Mouse (Mus musculus) forebrain, embryonic 14.5 days (tissue): Measurements from ENCODE around the gene Ift81. TPM values are rescaled to one million over a fixed set of nuclear protein-coding genes. Genes with fewer than 3 reads are reported as not detected.
"Not testable (repeated sequence)": the region's sequence is repeated elsewhere in the genome, so short reads cannot be mapped to it uniquely, and the experiment has no call there.

Experiments used
- ATAC-seq: fragments of 200-750 bp; cut with Nextera tagmentation; 2 replicates; pipeline ENCODE4 v1.8.0; 2017; ENCODE audit warnings: mild to moderate bottlenecking, moderate library complexity
- DNase-seq: peaks from one replicate; pipeline ENCODE4 v3.0.0-alpha.2; 2015; ENCODE audit warnings: low spot score
- H3K27ac ChIP-seq: fragments of 300-500 bp; sonication (generic); 2 replicates; pipeline ENCODE4 v1.5.1; 2014; ENCODE audit warnings: low read depth, mild to moderate bottlenecking, control low read depth, low read length, moderate library complexity
- H3K27me3 ChIP-seq: fragments of 300-500 bp; sonication (generic); replicated peaks from 2 replicates; pipeline ENCODE4 v1.6.1; 2014; ENCODE audit warnings: low read length, control low read depth, mixed read lengths; ENCODE audit not compliant: control insufficient read depth, insufficient read depth
- H3K36me3 ChIP-seq: fragments of 300-500 bp; sonication (generic); 2 replicates; pipeline ENCODE4 v1.6.1; 2014; ENCODE audit warnings: low read length, control low read depth; ENCODE audit not compliant: control insufficient read depth, insufficient read depth
- H3K4me1 ChIP-seq: fragments of 300-500 bp; sonication (generic); 2 replicates; pipeline ENCODE4 v1.6.1; 2014; ENCODE audit warnings: antibody characterized with exemption, low read length, control low read depth; ENCODE audit not compliant: control insufficient read depth, insufficient read depth
- H3K4me2 ChIP-seq: fragments of 300-500 bp; sonication (generic); 2 replicates; pipeline ENCODE4 v1.6.1; 2014; ENCODE audit warnings: mild to moderate bottlenecking, control low read depth, low read length
- H3K4me3 ChIP-seq: fragments of 300-500 bp; sonication (generic); 2 replicates; pipeline ENCODE4 v1.5.1; 2014; ENCODE audit warnings: low read depth, low read length, control low read depth
- H3K9ac ChIP-seq: fragments of 300-500 bp; sonication (generic); 2 replicates; pipeline ENCODE4 v1.6.1; 2014; ENCODE audit warnings: mild to moderate bottlenecking, low read length, control low read depth, moderate library complexity
- H3K9me3 ChIP-seq: fragments of 300-500 bp; sonication (generic); replicated peaks from 2 replicates; pipeline ENCODE4 v1.6.1; 2016; ENCODE audit warnings: low read length, control low read depth, mixed read lengths; ENCODE audit not compliant: control insufficient read depth
- whole genome bisulfite sequencing: fragments of 180-500 bp; shearing (Covaris S2); extraction: QIAGEN DNeasy Blood & Tissue Kit; methylation state at CpG from one replicate; pipeline ENCODE4 v1.1.7; 2014; 5-methylcytosine and 5-hydroxymethylcytosine counted together
- polyA plus RNA-seq: library from polyadenylated mRNA; unstranded; fragments of >200 nt; fragmentation: Nextera tagmentation; extraction: Ambion mirVana; gene quantifications from 2 replicates; pipeline ENCODE4 v1.2.1, GENCODE M21; 2014

Ift81 gene
- polyA plus RNA-seq, 1 experiment from 2014 or later, result 48.9 TPM

GRCm38 (mm10) chr5:122649264-122649663 is 34.9 kb upstream of the Ift81 start:
- peaks cover 12% of the 10 kb centered on the region for H3K4me1 ChIP-seq
- H3K4me3 ChIP-seq, result no peak overlapping the region
- H3K9me3 ChIP-seq, result no peaks in the 10 kb centered on the region
- WGBS, result 85% methylated on average over 8 of the region's 8 CpGs
- DNase-seq, result no peak
- H3K27me3 ChIP-seq, result no peaks in the 10 kb centered on the region
- H3K9ac ChIP-seq, result no peak overlapping the region
- H3K36me3 ChIP-seq, result no peaks in the 10 kb centered on the region
- no peak overlapping the region for H3K4me2 ChIP-seq
- no peak for ATAC-seq
- H3K27ac ChIP-seq, result no peak overlapping the region

GRCm38 (mm10) chr5:122647952-122648374 is 33.6 kb upstream of the Ift81 start:
- H3K4me1 ChIP-seq, H3K27ac ChIP-seq, H3K4me2 ChIP-seq, H3K9ac ChIP-seq, ATAC-seq, DNase-seq, H3K9me3 ChIP-seq, H3K36me3 ChIP-seq, H3K27me3 ChIP-seq, H3K4me3 ChIP-seq: not testable (repeated sequence)
- 95% methylated on average over 13 of the region's 14 CpGs for WGBS

- Histone ChIP-seq H3K36me3 (no peaks in the 10 kb centered on the region), H3K4me1 (no peaks in the 10 kb centered on the region), H3K9ac (no peak overlapping the region), H3K9me3 (no peaks in the 10 kb centered on the region), H3K4me2 (no peak overlapping the region), H3K4me3 (no peak overlapping the region), H3K27me3 (no peaks in the 10 kb centered on the region), H3K27ac (no peak overlapping the region)
- 70% methylated on average over 9 of the region's 9 CpGs for WGBS
- ATAC-seq (no peak), DNase-seq (peak; percentile 40)
Measured at GRCm38 (mm10) chr5:122647256-122647924, 33.1 kb upstream of the Ift81 start.

- no peaks in the 10 kb centered on the region for H3K9me3 ChIP-seq
- no peak overlapping the region for H3K27ac ChIP-seq
- DNase-seq (no peak), ATAC-seq (no peak)
- 88% methylated on average over 11 of the region's 11 CpGs for WGBS
- no peak overlapping the region for H3K4me2 ChIP-seq
- no peak overlapping the region for H3K4me3 ChIP-seq
- H3K4me1 ChIP-seq, result no peaks in the 10 kb centered on the region
- H3K36me3 ChIP-seq, result no peaks in the 10 kb centered on the region
- no peaks in the 10 kb centered on the region for H3K27me3 ChIP-seq
- H3K9ac ChIP-seq, result no peak overlapping the region
Measured at GRCm38 (mm10) chr5:122646050-122646449, 31.7 kb upstream of the Ift81 start.

GRCm38 (mm10) chr5:122645290-122645689 is 31.0 kb upstream of the Ift81 start:
- no peak overlapping the region for H3K4me2 ChIP-seq
- H3K27ac ChIP-seq, result no peak overlapping the region
- H3K9me3 ChIP-seq, result no peaks in the 10 kb centered on the region
- no peaks in the 10 kb centered on the region for H3K36me3 ChIP-seq
- no peak overlapping the region for H3K4me3 ChIP-seq
- WGBS, result 90% methylated on average over 6 of the region's 6 CpGs
- no peak overlapping the region for H3K9ac ChIP-seq
- ATAC-seq (no peak), DNase-seq (no peak)
- H3K27me3 ChIP-seq, result no peaks in the 10 kb centered on the region
- H3K4me1 ChIP-seq, result no peaks in the 10 kb centered on the region

- Histone ChIP-seq H3K27me3 (no peaks in the 10 kb centered on the region), H3K27ac (peak overlapping the region; percentile 27; the same call in 1 of the 2 replicates), H3K36me3 (no peaks in the 10 kb centered on the region), H3K4me2 (no peak overlapping the region), H3K9me3 (no peaks in the 10 kb centered on the region), H3K4me3 (no peak overlapping the region), H3K9ac (peak overlapping the region; percentile 13; the same call in 1 of the 2 replicates), H3K4me1 (no peaks in the 10 kb centered on the region)
- 84% methylated on average over 15 of the region's 15 CpGs for WGBS
- no peak for DNase-seq
- no peak for ATAC-seq
Measured at GRCm38 (mm10) chr5:122644111-122644607, 29.8 kb upstream of the Ift81 start.

GRCm38 (mm10) chr5:122643701-122644100 is 29.4 kb upstream of the Ift81 start, which contains the start of gene P2rx7:
Gene P2rx7, plus strand, starts transcription at chr5:122643911.
- DNase-seq, result peak; percentile 16
- Histone ChIP-seq H3K4me3 (no peak within 1 kb of the TSS), H3K9ac (peak within 1 kb of the TSS; percentile 13; the same call in 1 of the 2 replicates), H3K9me3 (no peaks in the 10 kb centered on the region), H3K36me3 (no peaks in the 10 kb centered on the region), H3K27me3 (no peaks in the 10 kb centered on the region), H3K4me1 (no peaks in the 10 kb centered on the region), H3K27ac (peak within 1 kb of the TSS; percentile 27; the same call in 1 of the 2 replicates), H3K4me2 (no peak within 1 kb of the TSS)
- no peak for ATAC-seq
- WGBS, result 67% methylated on average over 12 of the region's 12 CpGs

- H3K4me1 ChIP-seq, result 0 out of 2 replicates have a peak, but pooled peaks cover 2% of the 10 kb centered on the region
- ATAC-seq, result no peak
- no peaks in the 10 kb centered on the region for H3K36me3 ChIP-seq
- H3K9ac ChIP-seq, result no peak overlapping the region
- no peak for DNase-seq
- H3K4me2 ChIP-seq, result no peak overlapping the region
- H3K27me3 ChIP-seq, result no peaks in the 10 kb centered on the region
- H3K9me3 ChIP-seq, result no peaks in the 10 kb centered on the region
- no peak overlapping the region for H3K27ac ChIP-seq
- 81% methylated on average over 5 of the region's 5 CpGs for WGBS
- no peak overlapping the region for H3K4me3 ChIP-seq
Measured at GRCm38 (mm10) chr5:122639986-122640385, 25.7 kb upstream of the Ift81 start.

- DNase-seq, result no peak
- no peaks in the 10 kb centered on the region for H3K27me3 ChIP-seq
- H3K4me2 ChIP-seq, result no peak overlapping the region
- no peak overlapping the region for H3K27ac ChIP-seq
- H3K9ac ChIP-seq, result no peak overlapping the region
- H3K36me3 ChIP-seq, result no peaks in the 10 kb centered on the region
- no peaks in the 10 kb centered on the region for H3K9me3 ChIP-seq
- H3K4me3 ChIP-seq, result no peak overlapping the region
- WGBS, result 93% methylated on average over 4 of the region's 4 CpGs
- no peak for ATAC-seq
- H3K4me1 ChIP-seq, result 0 out of 2 replicates have a peak, but pooled peaks cover 2% of the 10 kb centered on the region
Measured at GRCm38 (mm10) chr5:122639517-122639916, 25.2 kb upstream of the Ift81 start.
